Mouse (Mus musculus): ENCODE measurements around the gene Atp2a3.

DNA sequence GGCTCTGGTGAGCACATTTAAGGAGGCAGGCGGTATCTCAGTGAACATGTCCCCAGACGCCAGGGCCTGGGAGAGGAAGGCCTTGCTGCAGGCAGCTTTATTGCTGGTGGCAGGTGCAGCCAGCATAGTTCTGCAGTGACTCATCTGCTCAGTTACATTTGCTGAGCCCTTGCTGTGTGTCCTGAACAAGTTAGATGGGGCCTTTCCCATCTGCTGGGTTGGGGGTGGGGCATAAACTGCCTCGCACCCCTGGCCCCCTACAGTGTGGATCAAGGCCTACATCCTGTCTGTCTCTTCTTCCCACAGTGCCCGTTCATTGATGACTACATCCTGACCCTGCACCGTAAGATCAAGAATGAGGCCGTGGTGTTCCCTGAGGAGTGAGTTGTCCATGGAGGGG is 75.9 kb downstream of the Atp2a3 start:
- TF ChIP-seq POLR2A (IDR thresholded peaks at IDR 0.05; ENCODE audit: borderline replicate concordance, control insufficient read depth, low read depth, low read length) (no peak), CTCF (IDR thresholded peaks at IDR 0.05; ENCODE audit: control insufficient read depth, insufficient read depth, low read length) (no peak)
